Mouse (Mus musculus): ENCODE measurements around the gene Lhfpl2.

Lhfpl2 gene

GRCm38 (mm10) chr13:94140446-94140845, 82.8 kb downstream of the Lhfpl2 start:
- no peak for DNase-seq (ENCODE audit: low read depth, low spot score)

- DNase-seq (ENCODE audit: low read depth, low spot score) = no peak
These were observed 85.6 kb downstream of the Lhfpl2 start for GRCm38 (mm10) chr13:94143063-94143652.

- no peak for DNase-seq (ENCODE audit: low read depth, low spot score)
These were observed 86.9 kb downstream of the Lhfpl2 start for GRCm38 (mm10) chr13:94144451-94144850.

- DNase-seq (ENCODE audit: low read depth, low spot score) = no peak
These were observed 89.7 kb downstream of the Lhfpl2 start for GRCm38 (mm10) chr13:94147257-94147656.

GRCm38 (mm10) chr13:94149006-94149405, 91.4 kb downstream of the Lhfpl2 start:
- DNase-seq (ENCODE audit: low read depth, low spot score) = no peak

GRCm38 (mm10) chr13:94149781-94150180, 92.2 kb downstream of the Lhfpl2 start:
- no peak for DNase-seq (ENCODE audit: low read depth, low spot score)

GRCm38 (mm10) chr13:94151308-94151707, 93.7 kb downstream of the Lhfpl2 start:
- no peak for DNase-seq (ENCODE audit: low read depth, low spot score)

GRCm38 (mm10) chr13:94152836-94153235, 95.2 kb downstream of the Lhfpl2 start:
- DNase-seq (ENCODE audit: low read depth, low spot score) = no peak

- no peak for DNase-seq (ENCODE audit: low read depth, low spot score)
These were observed 96.1 kb downstream of the Lhfpl2 start for GRCm38 (mm10) chr13:94153658-94154057.

GRCm38 (mm10) chr13:94154512-94155296, 97.1 kb downstream of the Lhfpl2 start:
- no peak for DNase-seq (ENCODE audit: low read depth, low spot score)

GRCm38 (mm10) chr13:94155657-94156429, 98.2 kb downstream of the Lhfpl2 start:
- no peak for DNase-seq (ENCODE audit: low read depth, low spot score)

GRCm38 (mm10) chr13:94158864-94159477, 101.4 kb downstream of the Lhfpl2 start:
- no peak for DNase-seq (ENCODE audit: low read depth, low spot score)

GRCm38 (mm10) chr13:94159478-94160220, 102.1 kb downstream of the Lhfpl2 start:
- no peak for DNase-seq (ENCODE audit: low read depth, low spot score)

GRCm38 (mm10) chr13:94164501-94164900, 106.9 kb downstream of the Lhfpl2 start:
- DNase-seq (ENCODE audit: low read depth, low spot score) = no peak

GRCm38 (mm10) chr13:94168319-94168718, 110.7 kb downstream of the Lhfpl2 start:
- DNase-seq (ENCODE audit: low read depth, low spot score) = no peak

GRCm38 (mm10) chr13:94169325-94169916, 111.8 kb downstream of the Lhfpl2 start:
- no peak for DNase-seq (ENCODE audit: low read depth, low spot score)

GRCm38 (mm10) chr13:94171612-94172011, 114.0 kb downstream of the Lhfpl2 start:
- no peak for DNase-seq (ENCODE audit: low read depth, low spot score)

GRCm38 (mm10) chr13:94172533-94173310, 115.1 kb downstream of the Lhfpl2 start:
- DNase-seq (ENCODE audit: low read depth, low spot score) = no peak

GRCm38 (mm10) chr13:94173633-94174576, 116.3 kb downstream of the Lhfpl2 start:
- DNase-seq (ENCODE audit: low read depth, low spot score) = no peak

Data from WW6 (cell line).